In the genomic region with DNA sequence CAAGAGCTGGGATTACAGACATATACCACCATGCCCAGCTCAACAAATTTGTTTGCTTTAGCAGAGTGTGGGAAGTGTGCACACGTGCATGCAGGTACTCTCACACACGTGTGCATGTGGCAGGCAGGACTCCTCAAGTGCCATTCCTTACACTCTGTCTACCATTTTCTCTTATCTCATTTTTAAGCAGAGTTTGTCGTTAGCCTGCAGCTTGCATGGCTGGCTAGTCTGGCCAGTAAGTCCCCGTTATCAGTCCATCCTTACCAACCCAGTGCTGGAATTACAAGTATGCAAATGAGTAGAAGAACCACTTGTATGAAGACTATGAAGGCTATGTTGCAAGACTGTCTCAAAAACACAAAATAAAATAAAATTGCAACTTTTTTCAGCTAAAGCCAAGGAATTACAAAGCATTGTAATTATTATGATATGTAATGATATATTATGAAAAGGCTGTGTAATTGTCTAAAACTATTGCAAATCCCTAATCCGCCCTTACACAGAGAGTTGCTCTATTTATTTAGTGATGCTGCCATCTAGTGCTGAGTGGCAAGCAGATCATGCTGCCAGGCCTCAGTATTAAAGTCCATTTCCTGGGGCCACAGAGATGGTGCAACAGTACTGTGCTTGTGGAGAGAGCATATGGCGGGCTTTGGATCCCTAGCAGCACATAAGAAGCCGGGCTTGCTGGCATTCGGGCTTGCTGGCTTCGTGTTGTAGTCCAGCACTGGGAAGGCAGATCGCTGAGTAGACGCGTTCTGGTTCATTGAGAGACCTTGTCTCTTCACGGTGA, we compare ENCODE assay signal across 7 mouse cellular contexts. TPM values are rescaled to one million over a fixed set of nuclear protein-coding genes. Genes with fewer than 3 reads are reported as not detected.
DNase-seq lines count a peak whose midpoint lies in the region; ATAC-seq and TF ChIP-seq lines count a peak whose summit lies in the region.

No protein-coding gene starts in this region.

- H3K27me3 ChIP-seq in forebrain, embryonic 11.5 days (ENCODE audit: control insufficient read depth, insufficient read depth, low read length) = no peaks in the 10 kb centered on the region

- peak; percentile 65 for TF ChIP-seq CTCF in left cerebral cortex, adult 2 months (IDR thresholded peaks at IDR 0.05)
- TF ChIP-seq CTCF in embryonic fibroblast, embryonic 13.5 days (IDR thresholded peaks at IDR 0.05; ENCODE audit: borderline replicate concordance, insufficient read depth, low read length) = peak; percentile 37; the same call in 1 of the 2 replicates

- H3K4me3 ChIP-seq in left cerebral cortex, adult 2 months = no peak overlapping the region
- no peak overlapping the region for H3K4me3 ChIP-seq in embryonic fibroblast, embryonic 13.5 days (ENCODE audit: insufficient read depth, low read length)
- no peak overlapping the region for H3K4me3 ChIP-seq in forebrain, embryonic 11.5 days (ENCODE audit: low read depth, low read length)

- no peak for DNase-seq in left cerebral cortex, adult 2 months (ENCODE audit: extremely low spot score in 1 of 2, low spot score in 2 of 2)
- DNase-seq in left cerebral cortex, postnatal 14 days (ENCODE audit: low spot score in 2 of 2) = no peak
- DNase-seq in brain, adult 2 months (ENCODE audit: low read depth, low spot score) = peak; percentile 95
- no peak for DNase-seq in natural killer cell, adult 2 months (ENCODE audit: low spot score in 2 of 2)
- DNase-seq in forebrain, embryonic 11.5 days (ENCODE audit: low spot score) = no peak

- peaks cover 6% of the 10 kb centered on the region; the same call in 1 of the 2 replicates for H3K36me3 ChIP-seq in forebrain, embryonic 11.5 days (ENCODE audit: control insufficient read depth, insufficient read depth, low read length)

- no peak overlapping the region for H3K9ac ChIP-seq in forebrain, embryonic 11.5 days (ENCODE audit: low read length)

- H3K27ac ChIP-seq in left cerebral cortex, adult 2 months = no peak overlapping the region
- no peak overlapping the region for H3K27ac ChIP-seq in embryonic fibroblast, embryonic 13.5 days (ENCODE audit: insufficient read depth, low read length)
- H3K27ac ChIP-seq in forebrain, embryonic 11.5 days (ENCODE audit: low read depth, low read length) = no peak overlapping the region

- H3K4me2 ChIP-seq in forebrain, embryonic 11.5 days (ENCODE audit: low read depth, low read length, severe bottlenecking) = no peak overlapping the region

- H3K4me1 ChIP-seq in embryonic fibroblast, embryonic 13.5 days (ENCODE audit: control insufficient read depth, insufficient read depth, low read length) = no peaks in the 10 kb centered on the region
- no peaks in the 10 kb centered on the region for H3K4me1 ChIP-seq in forebrain, embryonic 11.5 days (replicated peaks; ENCODE audit: control insufficient read depth, insufficient read depth, low read length)

- ATAC-seq in megakaryocyte, adult 5-6 weeks (ENCODE audit: poor library complexity, severe bottlenecking) = peak; percentile 40; the same call in 1 of the 2 replicates
- ATAC-seq in forebrain, embryonic 11.5 days (replicated peaks; ENCODE audit: low FRiP score) = no peak

- TF ChIP-seq POLR2A in embryonic fibroblast, embryonic 13.5 days (IDR thresholded peaks at IDR 0.05; ENCODE audit: low read depth, low read length) = no peak

- WGBS in forebrain, embryonic 11.5 days = 91% methylated on average over 13 of the region's 13 CpGs

- no peaks in the 10 kb centered on the region for H3K9me3 ChIP-seq in forebrain, embryonic 11.5 days (ENCODE audit: control insufficient read depth, low read length)

- intact Hi-C loops in left cerebral cortex, adult 2 months (cut with DNase I) = loop anchor here (5.0 to 10.0 kb wide), 2 partner anchors 379 to 521 kb away; no protein-coding TSS in a partner anchor
- intact Hi-C loops in left cerebral cortex, postnatal 14 days (cut with DNase I) = no loop called here

RNA-seq across cellular contexts. Expression of a gene that starts 24.9 kb away (rescaled TPM):
- 10 to 100 TPM; 52.3 to 56.0 TPM for total RNA-seq in left cerebral cortex, adult 2 months (2021)
- total RNA-seq in left cerebral cortex, postnatal 14 days (2021) = 10 to 100 TPM; 46.3 to 56.7 TPM
- not detected in 2 replicates for polyA plus RNA-seq in embryonic fibroblast, embryonic 13.5 days (2011; ENCODE audit: insufficient read length, low read depth, missing spikeins)
- 3.7 and 5.0 TPM in 2 replicates for total RNA-seq in megakaryocyte, adult 5-6 weeks (2015)
- total RNA-seq in megakaryocyte, adult 5-6 weeks (2017) = 3.9 and 4.3 TPM in 2 replicates
- polyA plus RNA-seq in forebrain, embryonic 11.5 days (2014; fragmentation: Nextera tagmentation; extraction: Ambion mirVana) = 1.1 and 1.8 TPM in 2 replicates

RNA-seq across cellular contexts. Expression of a gene that starts 32.0 kb away (rescaled TPM):
- total RNA-seq in left cerebral cortex, adult 2 months (2021) = 100 to 1,000 TPM; 160 to 180 TPM
- total RNA-seq in left cerebral cortex, postnatal 14 days (2021) = 100 to 1,000 TPM; 171 to 188 TPM
- 288 and 417 TPM in 2 replicates for polyA plus RNA-seq in embryonic fibroblast, embryonic 13.5 days (2011; ENCODE audit: insufficient read length, low read depth, missing spikeins)
- 195 and 196 TPM in 2 replicates for total RNA-seq in megakaryocyte, adult 5-6 weeks (2015)
- total RNA-seq in megakaryocyte, adult 5-6 weeks (2017) = 517 and 539 TPM in 2 replicates
- polyA plus RNA-seq in forebrain, embryonic 11.5 days (2014; fragmentation: Nextera tagmentation; extraction: Ambion mirVana) = 118 and 135 TPM in 2 replicates

RNA-seq across cellular contexts. Expression of a gene that starts 36.8 kb away (rescaled TPM):
- total RNA-seq in left cerebral cortex, adult 2 months (2021) = 10 to 100 TPM; 21.4 to 24.3 TPM
- 10 to 100 TPM; 18.0 to 18.9 TPM for total RNA-seq in left cerebral cortex, postnatal 14 days (2021)
- polyA plus RNA-seq in embryonic fibroblast, embryonic 13.5 days (2011; ENCODE audit: insufficient read length, low read depth, missing spikeins) = 22.5 and 26.0 TPM in 2 replicates
- total RNA-seq in megakaryocyte, adult 5-6 weeks (2015) = 30.0 and 34.6 TPM in 2 replicates
- 25.7 and 33.0 TPM in 2 replicates for total RNA-seq in megakaryocyte, adult 5-6 weeks (2017)
- polyA plus RNA-seq in forebrain, embryonic 11.5 days (2014; fragmentation: Nextera tagmentation; extraction: Ambion mirVana) = 29.3 and 34.6 TPM in 2 replicates

Comparison
In these comparisons a context has a peak if more than half of its experiments do, and no peak if none do; other contexts are left out.
1. RNA of a gene that starts 24.9 kb away (total RNA-seq): 46.3 to 56.7 TPM in left cerebral cortex, postnatal 14 days and 52.3 to 56.0 TPM in left cerebral cortex, adult 2 months; 3.7 to 5.0 TPM in megakaryocyte, adult 5-6 weeks; every median in the first group is over 4 times any median in the second.